Mouse (Mus musculus) kidney, embryonic 15.5 days (tissue): ENCODE measurements around the gene Pfn1. TPM values are rescaled to one million over a fixed set of nuclear protein-coding genes. Genes with fewer than 3 reads are reported as not detected.

ENCODE experiments used
- ATAC-seq: fragments of 200-750 bp; cut with Nextera tagmentation; replicated peaks from 2 replicates; pipeline ENCODE4 v1.8.0; 2017; ENCODE audit warnings: moderate TSS enrichment; ENCODE audit not compliant: low FRiP score
- H3K27ac ChIP-seq: fragments of 300-500 bp; sonication (generic); 2 replicates; pipeline ENCODE4 v1.5.1; 2015; ENCODE audit warnings: mild to moderate bottlenecking, inconsistent platforms
- H3K27me3 ChIP-seq: fragments of 300-500 bp; sonication (generic); 2 replicates; pipeline ENCODE4 v1.6.1; 2015; ENCODE audit warnings: inconsistent platforms
- H3K36me3 ChIP-seq: fragments of 300-500 bp; sonication (generic); 2 replicates; pipeline ENCODE4 v1.6.1; 2015; ENCODE audit warnings: inconsistent platforms
- H3K4me1 ChIP-seq: fragments of 300-500 bp; sonication (generic); 2 replicates; pipeline ENCODE4 v1.6.1; 2015; ENCODE audit warnings: inconsistent platforms
- H3K4me2 ChIP-seq: fragments of 300-500 bp; sonication (generic); 2 replicates; pipeline ENCODE4 v1.6.1; 2015; ENCODE audit warnings: moderate library complexity, mild to moderate bottlenecking, inconsistent platforms
- H3K4me3 ChIP-seq: fragments of 300-500 bp; sonication (generic); replicated peaks from 2 replicates; pipeline ENCODE4 v1.5.1; 2015; ENCODE audit warnings: mild to moderate bottlenecking, inconsistent platforms
- H3K9ac ChIP-seq: fragments of 300-500 bp; sonication (generic); 2 replicates; pipeline ENCODE4 v1.6.1; 2015; ENCODE audit warnings: mild to moderate bottlenecking, inconsistent platforms
- H3K9me3 ChIP-seq: fragments of 300-500 bp; sonication (generic); replicated peaks from 2 replicates; pipeline ENCODE4 v1.6.1; 2016; ENCODE audit warnings: inconsistent platforms
- WGBS: fragments of 180-500 bp; shearing (Covaris S2); methylation state at CpG from one replicate; pipeline ENCODE4 v1.1.7; 2015; ENCODE audit warnings: mixed read lengths; 5-methylcytosine and 5-hydroxymethylcytosine counted together
- polyA plus RNA-seq: library from polyadenylated mRNA; unstranded; fragments of >200 nt; fragmentation: Nextera tagmentation; extraction: Ambion mirVana; gene quantifications from 2 replicates; pipeline ENCODE4 v1.2.1, GENCODE M21; 2015

The Pfn1 gene
- polyA plus RNA-seq, 1 experiment from 2014 or later = 2,031 TPM

DNA sequence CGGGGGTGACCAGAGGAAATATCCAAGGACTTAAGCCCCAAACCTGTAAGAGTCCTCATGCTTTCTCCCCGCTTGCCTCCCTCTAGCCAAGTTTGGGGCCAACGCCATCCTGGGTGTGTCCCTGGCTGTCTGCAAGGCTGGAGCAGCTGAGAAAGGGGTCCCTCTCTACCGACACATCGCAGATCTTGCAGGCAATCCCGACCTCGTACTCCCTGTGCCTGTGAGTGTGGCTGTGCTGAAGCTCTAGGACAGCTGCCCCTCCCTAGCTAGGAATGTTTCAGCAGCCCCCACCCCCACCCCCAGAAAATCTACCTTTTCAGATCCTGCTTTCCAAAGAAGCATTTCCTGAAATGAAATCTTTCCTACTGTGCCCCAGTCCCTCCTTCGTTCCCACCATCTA is 4.5 kb upstream of the Pfn1 start:
- Histone ChIP-seq H3K4me2 (no peak overlapping the region), H3K4me1 (peaks cover 38% of the 10 kb centered on the region), H3K36me3 (peaks cover 43% of the 10 kb centered on the region), H3K27ac (no peak overlapping the region), H3K4me3 (no peak overlapping the region), H3K9ac (no peak overlapping the region), H3K27me3 (no peaks in the 10 kb centered on the region), H3K9me3 (no peaks in the 10 kb centered on the region)
- no peak for ATAC-seq
- 71% methylated on average over 8 of the region's 8 CpGs for WGBS

DNA sequence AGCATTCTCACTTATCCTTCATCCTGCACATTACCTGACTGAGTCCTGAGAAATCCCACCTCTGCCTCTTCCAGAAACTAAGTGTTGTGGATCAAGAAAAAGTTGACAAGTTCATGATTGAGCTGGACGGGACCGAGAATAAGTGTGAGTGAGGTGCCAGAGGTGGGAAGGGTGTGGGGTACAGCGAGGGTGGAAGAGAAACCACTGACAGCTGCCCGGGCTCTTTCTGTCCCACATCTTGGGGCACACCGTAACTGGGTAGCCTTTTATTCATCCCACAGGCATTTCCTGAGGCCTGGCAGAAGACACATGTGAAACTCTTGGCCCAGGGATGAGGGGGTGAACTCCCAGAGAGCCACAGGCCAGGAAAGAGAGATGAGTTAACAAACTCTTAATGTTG is 4.1 kb upstream of the Pfn1 start:
- Histone ChIP-seq H3K4me2 (no peak overlapping the region), H3K27ac (no peak overlapping the region), H3K9ac (no peak overlapping the region), H3K4me3 (no peak overlapping the region), H3K9me3 (no peaks in the 10 kb centered on the region), H3K4me1 (peaks cover 38% of the 10 kb centered on the region), H3K27me3 (no peaks in the 10 kb centered on the region), H3K36me3 (peaks cover 38% of the 10 kb centered on the region)
- no peak for ATAC-seq
- WGBS = 79% methylated on average over 5 of the region's 5 CpGs

GRCm38 (mm10) chr11:70657991-70658390 is 3.5 kb upstream of the Pfn1 start:
- ATAC-seq = no peak
- Histone ChIP-seq H3K27ac (no peak overlapping the region), H3K4me2 (peak overlapping the region; percentile 95), H3K27me3 (no peaks in the 10 kb centered on the region), H3K4me3 (no peak overlapping the region), H3K36me3 (peaks cover 35% of the 10 kb centered on the region), H3K4me1 (peaks cover 39% of the 10 kb centered on the region), H3K9ac (no peak overlapping the region), H3K9me3 (no peaks in the 10 kb centered on the region)
- WGBS = 40% methylated on average over 9 of the region's 9 CpGs

- Histone ChIP-seq H3K36me3 (peaks cover 35% of the 10 kb centered on the region), H3K9me3 (no peaks in the 10 kb centered on the region), H3K4me2 (peak overlapping the region; percentile 95), H3K4me3 (no peak overlapping the region), H3K4me1 (peaks cover 43% of the 10 kb centered on the region), H3K9ac (0 out of 2 replicates have a peak overlapping the region, but pooled peaks have one; percentile 19), H3K27ac (peak overlapping the region; percentile 99; the same call in 1 of the 2 replicates), H3K27me3 (no peaks in the 10 kb centered on the region)
- no peak for ATAC-seq
- 30% methylated on average over 6 of the region's 6 CpGs for WGBS
These were observed 3.1 kb upstream of the Pfn1 start for GRCm38 (mm10) chr11:70657573-70657972.

GRCm38 (mm10) chr11:70656964-70657363 is 2.5 kb upstream of the Pfn1 start, which contains the start of gene Eno3:
Gene Eno3, plus strand, starts transcription at chr11:70657202.
- Histone ChIP-seq H3K36me3 (peaks cover 35% of the 10 kb centered on the region), H3K27ac (peak within 1 kb of the TSS; percentile 99)
- WGBS = 14% methylated on average over 3 of the region's 3 CpGs

DNA sequence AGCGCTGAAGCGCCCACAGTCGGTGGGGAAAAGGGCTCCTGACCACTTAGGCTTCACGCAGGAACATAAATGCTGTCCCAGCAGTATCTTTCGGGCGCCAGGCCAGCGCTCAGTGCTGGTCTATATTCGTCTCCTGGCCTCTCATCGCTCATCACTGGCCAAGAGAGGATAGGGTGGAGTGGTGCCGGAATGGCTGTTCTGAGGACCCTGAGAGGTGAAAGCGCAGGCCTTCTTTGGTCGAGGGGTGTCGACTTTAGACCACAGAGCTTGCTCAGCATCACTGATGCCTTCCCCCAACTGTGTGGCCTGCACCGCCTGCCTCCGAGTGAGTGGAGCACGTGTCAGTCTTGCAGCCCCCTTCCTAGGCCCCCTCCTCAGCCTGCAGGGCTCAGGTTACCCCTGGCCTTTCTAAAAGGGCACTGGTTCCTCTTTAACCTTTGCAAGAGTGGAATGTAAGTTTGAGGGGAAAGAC is 2.0 kb upstream of the Pfn1 start:
- 11% methylated on average over 16 of the region's 16 CpGs for WGBS
- no peak for ATAC-seq
- H3K4me3 ChIP-seq = peak overlapping the region; percentile 100
- no peaks in the 10 kb centered on the region for H3K27me3 ChIP-seq
- peaks cover 36% of the 10 kb centered on the region for H3K36me3 ChIP-seq
- peak overlapping the region; percentile 99 for H3K27ac ChIP-seq
- H3K4me2 ChIP-seq = peak overlapping the region; percentile 95
- peaks cover 53% of the 10 kb centered on the region for H3K4me1 ChIP-seq
- no peaks in the 10 kb centered on the region for H3K9me3 ChIP-seq
- peak overlapping the region; percentile 99 for H3K9ac ChIP-seq

More at GRCm38 (mm10) chr11:70656964-70657363, 2.5 kb upstream of the Pfn1 start, which contains the start of gene Eno3:
- Histone ChIP-seq H3K4me3 (peak within 1 kb of the TSS; percentile 100), H3K9ac (peak within 1 kb of the TSS; percentile 99), H3K4me1 (peaks cover 49% of the 10 kb centered on the region), H3K9me3 (no peaks in the 10 kb centered on the region), H3K4me2 (peak within 1 kb of the TSS; percentile 95), H3K27me3 (no peaks in the 10 kb centered on the region)
- ATAC-seq = no peak

DNA sequence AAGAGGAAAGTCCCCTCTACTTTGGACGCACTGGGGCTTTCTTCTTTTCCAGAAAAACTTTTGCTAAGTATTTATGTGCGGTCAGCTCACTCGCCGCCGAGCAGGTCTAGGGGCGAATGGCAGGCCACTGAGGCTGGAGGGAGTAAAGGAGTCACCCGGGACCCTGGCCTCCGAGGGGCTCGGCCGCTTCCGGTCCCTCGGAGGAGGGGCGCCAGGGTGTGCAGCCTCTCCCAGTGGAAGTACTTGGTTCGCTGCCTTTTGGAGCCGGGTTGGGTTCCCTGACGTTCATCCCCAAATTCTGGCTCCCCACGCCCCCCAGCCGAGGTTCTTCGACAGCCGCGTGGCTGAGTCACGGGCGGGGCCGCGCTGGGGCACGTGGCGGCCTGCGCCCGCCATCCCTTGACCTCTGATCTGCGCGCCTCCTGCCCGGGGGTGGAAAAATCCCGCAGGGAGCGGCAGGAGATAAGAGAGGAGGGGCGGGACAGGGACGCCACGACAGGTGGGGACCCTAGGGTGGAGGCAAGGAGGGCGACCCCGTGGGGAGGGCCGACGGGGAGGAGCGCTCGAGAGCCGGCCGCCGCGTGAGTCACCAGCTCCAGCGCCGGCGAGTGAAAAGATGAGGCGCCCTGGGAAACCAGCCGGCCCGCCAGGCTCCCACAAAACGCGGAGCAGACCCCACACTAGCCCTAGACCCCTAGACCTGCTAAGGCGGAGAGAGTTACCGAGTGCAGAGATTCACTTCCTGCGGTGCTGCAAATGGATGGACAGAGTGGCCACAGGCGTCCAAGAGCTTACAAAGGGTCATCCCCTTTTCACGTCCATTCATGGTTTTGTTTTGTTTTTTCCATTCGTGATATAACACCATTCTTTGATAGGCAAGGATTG is 1.4 kb upstream of the Pfn1 start:
- peak; percentile 30 for ATAC-seq
- H3K4me1 ChIP-seq = peaks cover 59% of the 10 kb centered on the region
- peak overlapping the region; percentile 95 for H3K4me2 ChIP-seq
- H3K27ac ChIP-seq = peak overlapping the region; percentile 99
- H3K9ac ChIP-seq = peak overlapping the region; percentile 99
- WGBS = under 1% methylated on average over 61 of the region's 61 CpGs
- H3K27me3 ChIP-seq = no peaks in the 10 kb centered on the region
- no peaks in the 10 kb centered on the region for H3K9me3 ChIP-seq
- H3K36me3 ChIP-seq = peaks cover 37% of the 10 kb centered on the region
- peak overlapping the region; percentile 100 for H3K4me3 ChIP-seq

DNA sequence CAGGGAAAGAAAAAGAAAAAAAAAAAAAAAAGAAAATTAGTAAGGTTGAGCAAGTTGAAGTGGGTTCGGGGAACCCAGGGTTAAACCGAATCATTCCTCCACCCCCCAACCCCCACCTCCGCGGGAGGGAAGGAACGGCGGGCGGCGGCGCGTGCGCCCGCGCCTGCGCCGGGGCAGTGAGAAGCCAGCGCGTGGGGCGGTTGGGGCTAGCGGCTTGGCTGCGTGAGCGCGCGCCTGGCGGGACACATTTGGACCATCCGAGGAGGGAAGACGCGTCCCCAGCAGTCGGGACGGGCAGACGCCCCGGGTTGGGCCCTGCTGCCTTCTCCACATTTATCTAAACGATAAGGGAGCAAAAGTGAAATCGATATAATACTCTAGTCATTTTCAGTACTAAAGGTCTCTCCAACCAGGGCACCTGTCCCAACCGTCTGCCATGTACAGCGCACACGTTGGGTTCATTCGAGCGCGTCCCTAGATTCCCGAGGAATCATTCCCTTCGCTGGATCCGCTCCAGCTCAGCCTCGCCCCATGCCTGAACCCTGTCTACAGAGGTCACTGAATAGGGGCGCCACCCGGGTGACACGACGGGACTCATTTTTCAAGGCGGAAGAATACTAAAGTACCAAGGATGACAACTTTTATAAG is 603 bp upstream of the Pfn1 start:
- Histone ChIP-seq H3K36me3 (peaks cover 37% of the 10 kb centered on the region), H3K4me2 (peak overlapping the region; percentile 95), H3K9ac (peak overlapping the region; percentile 99), H3K27ac (peak overlapping the region; percentile 99), H3K9me3 (no peaks in the 10 kb centered on the region), H3K27me3 (no peaks in the 10 kb centered on the region), H3K4me1 (peaks cover 66% of the 10 kb centered on the region), H3K4me3 (peak overlapping the region; percentile 100)
- peak; percentile 54; the same call in 1 of the 2 replicates for ATAC-seq
- under 1% methylated on average over 48 of the region's 48 CpGs for WGBS

DNA sequence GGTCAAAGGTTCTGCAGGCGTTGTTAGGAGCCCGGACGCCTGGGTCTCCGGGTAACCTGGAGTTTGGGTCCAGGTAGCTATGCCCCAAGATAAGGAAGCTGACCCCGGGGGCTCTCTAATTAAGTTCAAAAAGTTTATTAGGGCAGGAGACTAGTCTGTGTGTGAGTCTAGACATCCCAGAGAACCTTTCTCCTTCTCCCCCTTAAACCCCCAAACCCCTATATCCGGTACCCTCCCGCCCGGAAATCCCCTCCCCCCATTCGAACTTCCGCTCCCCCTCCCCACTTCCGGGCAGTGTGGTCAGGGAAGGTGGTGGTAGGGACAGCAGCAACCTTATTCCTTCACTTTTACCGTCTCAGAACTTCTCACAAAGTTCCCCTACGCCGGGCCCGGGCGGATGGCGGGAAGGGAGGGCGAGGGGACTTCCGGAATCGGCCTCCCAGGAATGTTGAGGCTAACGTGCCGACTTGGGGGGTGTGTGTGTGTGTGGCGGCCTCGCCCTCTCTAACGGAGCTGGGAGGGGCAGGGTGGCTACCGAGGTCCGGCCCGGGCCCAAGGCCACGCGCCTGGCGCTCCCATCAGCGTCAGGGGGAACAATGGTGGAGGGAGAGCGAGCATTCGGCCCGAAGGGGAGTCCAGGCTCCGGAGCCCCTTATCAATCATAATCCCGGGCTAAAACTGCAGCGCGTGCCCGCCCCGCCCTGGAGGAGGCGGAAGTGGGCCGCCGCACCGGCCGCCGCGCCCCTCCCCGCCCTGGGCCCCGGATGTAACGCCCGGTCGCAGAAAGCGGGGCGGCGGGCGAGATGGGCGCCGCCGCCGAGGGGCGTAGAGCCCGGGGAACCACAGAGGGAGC is 873 bp downstream of the Pfn1 start:
- Histone ChIP-seq H3K4me1 (peaks cover 76% of the 10 kb centered on the region), H3K9ac (peak overlapping the region; percentile 99), H3K27ac (peak overlapping the region; percentile 99), H3K36me3 (peaks cover 46% of the 10 kb centered on the region), H3K4me2 (peak overlapping the region; percentile 95), H3K4me3 (peak overlapping the region; percentile 100), H3K9me3 (no peaks in the 10 kb centered on the region), H3K27me3 (no peaks in the 10 kb centered on the region)
- ATAC-seq = peak; percentile 54
- under 1% methylated on average over 63 of the region's 63 CpGs for WGBS

GRCm38 (mm10) chr11:70652884-70653344 is 1.5 kb downstream of the Pfn1 start:
- WGBS = 33% methylated on average over 6 of the region's 6 CpGs
- Histone ChIP-seq H3K9ac (peak overlapping the region; percentile 99), H3K27ac (peak overlapping the region; percentile 99), H3K4me1 (peaks cover 76% of the 10 kb centered on the region), H3K36me3 (peaks cover 51% of the 10 kb centered on the region), H3K4me3 (peak overlapping the region; percentile 100), H3K4me2 (peak overlapping the region; percentile 95), H3K27me3 (no peaks in the 10 kb centered on the region), H3K9me3 (no peaks in the 10 kb centered on the region)
- ATAC-seq = no peak
